Mouse (Mus musculus) embryonic fibroblast, embryonic 13.5 days (primary cell): ENCODE results near the gene Nckap5.

Experiments
- CTCF ChIP-seq: IDR thresholded peaks from 2 replicates; pipeline ENCODE4 v1.5.1; 2011; ENCODE audit warnings: mild to moderate bottlenecking, control low read depth, low read length, moderate library complexity, borderline replicate concordance; ENCODE audit not compliant: insufficient read depth
- POLR2A ChIP-seq: IDR thresholded peaks from 2 replicates; pipeline ENCODE4 v1.6.1; 2011; ENCODE audit warnings: low read depth, mild to moderate bottlenecking, control low read depth, low read length, moderate library complexity

- no peak for TF ChIP-seq POLR2A
- no peak for TF ChIP-seq CTCF
These were observed 496.4 kb downstream of the Nckap5 start for GRCm38 (mm10) chr1:126334202-126334601.
